Mouse (Mus musculus): Measurements from ENCODE around the gene Dusp2. TPM values are rescaled to one million over a fixed set of nuclear protein-coding genes. Genes with fewer than 3 reads are reported as not detected.

The Dusp2 gene
- polyA plus RNA-seq (2015; fragmentation: Nextera tagmentation; extraction: Ambion mirVana) = 2.6 TPM in 2 replicates

DNA sequence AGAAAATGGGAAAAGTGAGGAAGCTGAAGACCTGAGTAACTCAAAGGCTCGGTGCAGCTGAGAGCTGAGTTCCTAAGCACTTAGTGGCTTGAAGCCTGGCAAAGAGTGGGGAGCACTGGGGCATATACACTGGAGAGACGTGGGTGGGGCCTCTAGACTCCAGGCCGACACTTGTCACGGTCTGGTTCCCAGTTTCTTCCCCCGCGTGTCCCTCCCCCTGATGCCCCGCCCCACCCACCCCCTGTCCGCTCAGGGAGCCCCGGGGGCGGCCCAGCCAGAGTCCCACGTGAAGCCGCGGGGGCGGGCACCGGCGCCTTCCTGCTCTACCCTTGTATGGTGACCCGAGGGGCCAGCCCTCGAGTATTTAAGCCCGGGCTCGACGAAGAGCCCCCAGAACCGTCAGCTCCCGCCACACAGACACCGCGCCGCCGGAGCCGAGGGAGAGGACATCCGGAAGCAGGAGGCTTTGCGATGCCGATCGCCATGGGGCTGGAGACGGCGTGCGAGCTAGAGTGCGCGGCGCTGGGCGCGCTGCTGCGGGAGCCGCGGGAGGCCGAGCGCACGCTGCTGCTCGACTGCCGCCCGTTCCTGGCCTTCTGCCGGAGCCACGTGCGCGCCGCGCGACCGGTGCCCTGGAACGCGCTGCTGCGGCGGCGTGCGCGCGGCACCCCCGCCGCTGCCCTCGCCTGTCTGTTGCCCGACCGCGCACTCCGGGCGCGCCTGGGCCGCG, at the start of gene Dusp2:
Dusp2 (plus strand) TSS at position 393 of the 730 bp plus-strand sequence.

DNA sequence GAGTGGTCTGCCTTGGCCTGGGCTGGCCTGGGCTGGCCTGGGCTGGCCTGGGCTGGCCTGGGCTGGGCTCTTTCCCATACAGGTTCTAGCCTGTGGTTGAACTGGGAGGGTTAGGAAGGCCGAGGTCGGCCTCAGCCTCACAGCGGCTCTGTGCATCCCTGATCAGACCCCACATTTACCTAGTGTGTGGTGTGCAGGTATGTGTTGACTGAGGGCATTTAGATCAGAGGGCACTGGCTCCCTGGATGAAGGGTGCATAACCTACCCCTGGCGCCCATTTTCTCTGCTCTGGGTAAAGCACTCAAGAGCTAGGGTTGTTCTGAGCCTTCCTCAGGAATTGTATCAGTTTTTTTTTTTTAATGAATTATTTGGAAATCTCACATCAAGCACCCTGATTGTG, 2.5 kb downstream of the Dusp2 start, which contains the start of gene Astl:
Astl (plus strand) TSS at position 224 of the 400 bp plus-strand sequence.

DNA sequence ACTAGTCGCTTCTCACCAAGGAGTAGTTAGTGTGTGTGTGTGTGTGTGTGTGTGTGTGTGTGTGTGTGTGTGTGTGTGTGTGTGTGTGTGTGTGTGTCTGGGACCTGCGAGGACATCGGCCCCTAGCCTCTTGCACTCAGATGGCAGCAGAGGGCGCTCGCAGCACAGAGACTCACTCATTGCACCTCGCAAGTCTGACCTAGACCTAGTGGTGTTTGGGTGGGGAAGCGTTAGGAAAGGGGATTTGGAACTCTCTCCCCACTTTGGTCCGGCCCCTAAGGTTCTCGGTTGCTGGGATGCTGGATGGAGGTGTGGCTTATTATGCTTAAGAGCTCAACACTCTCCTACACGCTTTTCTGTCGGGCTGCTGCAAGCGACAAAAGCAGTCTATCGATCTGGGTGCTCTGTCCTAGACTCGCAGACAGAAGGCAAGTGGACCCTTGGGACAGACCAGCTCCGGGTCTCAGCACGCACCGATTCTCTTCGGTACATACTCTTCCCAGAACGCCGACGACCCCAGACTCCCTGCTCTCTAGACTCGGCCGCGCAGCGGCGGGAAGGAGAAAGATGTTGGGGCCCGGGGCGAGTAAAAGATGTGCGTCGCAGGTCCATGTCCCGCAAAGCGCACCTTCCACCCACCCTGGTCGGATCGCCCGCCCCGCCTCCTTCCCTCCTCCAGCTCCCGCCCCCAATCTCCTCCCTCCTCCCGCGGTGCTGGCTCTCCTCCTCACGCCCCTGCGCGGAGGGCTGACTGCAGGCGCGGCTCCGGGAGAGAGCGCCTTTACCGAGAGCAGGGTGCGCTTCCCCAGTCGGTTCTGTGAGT, 26.7 kb downstream of the Dusp2 start, which contains the start of gene Adra2b:
Adra2b (plus strand) TSS at position 750 of the 823 bp plus-strand sequence.

Other genes starting within 250 kb of the Dusp2 start
- 15.4 and 18.2 TPM in 2 replicates for gene Ncaph, start 202.2 kb upstream of the Dusp2 start, polyA plus RNA-seq (2015; fragmentation: Nextera tagmentation; extraction: Ambion mirVana)
- 10.5 and 11.5 TPM in 2 replicates for gene Itpripl1, start 192.7 kb upstream of the Dusp2 start, polyA plus RNA-seq (2015; fragmentation: Nextera tagmentation; extraction: Ambion mirVana)
- 4.8 and 5.7 TPM in 2 replicates for gene 1810024B03Rik, start 127.9 kb upstream of the Dusp2 start, polyA plus RNA-seq (2015; fragmentation: Nextera tagmentation; extraction: Ambion mirVana)
- 18.6 and 21.2 TPM in 2 replicates for gene Snrnp200, start 127.8 kb upstream of the Dusp2 start, polyA plus RNA-seq (2015; fragmentation: Nextera tagmentation; extraction: Ambion mirVana)
- gene Ciao1, start 88.3 kb upstream of the Dusp2 start, polyA plus RNA-seq (2015; fragmentation: Nextera tagmentation; extraction: Ambion mirVana) = 70.2 and 86.0 TPM in 2 replicates
- 32.7 and 33.1 TPM in 2 replicates for gene Tmem127, start 88.3 kb upstream of the Dusp2 start, polyA plus RNA-seq (2015; fragmentation: Nextera tagmentation; extraction: Ambion mirVana)
- 45.3 and 78.6 TPM in 2 replicates for gene Stard7, start 65.9 kb upstream of the Dusp2 start, polyA plus RNA-seq (2015; fragmentation: Nextera tagmentation; extraction: Ambion mirVana)
- not detected in 2 replicates for gene Astl, start 2.5 kb downstream of the Dusp2 start, polyA plus RNA-seq (2015; fragmentation: Nextera tagmentation; extraction: Ambion mirVana)
- gene Adra2b, start 27.0 kb downstream of the Dusp2 start, polyA plus RNA-seq (2015; fragmentation: Nextera tagmentation; extraction: Ambion mirVana) = 1.6 and 1.9 TPM in 2 replicates
- gene Gpat2, start 89.0 kb downstream of the Dusp2 start, polyA plus RNA-seq (2015; fragmentation: Nextera tagmentation; extraction: Ambion mirVana) = 0.12 and 0.17 TPM in 2 replicates
- gene Fahd2a, start 108.4 kb downstream of the Dusp2 start, polyA plus RNA-seq (2015; fragmentation: Nextera tagmentation; extraction: Ambion mirVana) = 52.3 and 83.2 TPM in 2 replicates
- gene Kcnip3, start 185.9 kb downstream of the Dusp2 start, polyA plus RNA-seq (2015; fragmentation: Nextera tagmentation; extraction: Ambion mirVana) = 2.4 TPM in 2 replicates
- 0.15 and 0.19 TPM in 2 replicates for gene Prom2, start 205.3 kb downstream of the Dusp2 start, polyA plus RNA-seq (2015; fragmentation: Nextera tagmentation; extraction: Ambion mirVana)